Mouse (Mus musculus): ENCODE measurements around the gene Pdcd10.

DNA sequence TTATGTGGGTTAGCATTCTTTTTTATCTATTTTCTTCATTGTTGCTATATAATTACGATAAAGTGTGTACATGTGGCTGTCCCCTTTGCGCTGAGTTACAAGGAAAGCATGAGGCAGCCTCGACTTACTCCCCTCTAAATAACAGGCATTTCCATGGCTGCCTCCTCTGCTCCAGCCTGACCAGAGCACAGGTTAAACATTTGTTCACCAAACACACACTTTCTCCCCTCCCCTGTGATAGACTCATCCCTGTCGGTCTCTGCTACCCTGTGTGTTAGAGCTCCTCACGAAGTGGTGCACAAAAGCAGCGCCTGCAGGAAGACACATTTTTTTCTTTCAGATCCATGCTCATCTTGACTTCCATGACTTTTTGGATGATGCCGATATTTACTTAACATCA lies 82.0 kb downstream of the Pdcd10 start:
- TF ChIP-seq POLR2A (IDR thresholded peaks at IDR 0.05; ENCODE audit: low read depth, low read length) (no peak), CTCF (IDR thresholded peaks at IDR 0.05; ENCODE audit: borderline replicate concordance, insufficient read depth, low read length) (no peak)

All from embryonic fibroblast, embryonic 13.5 days (primary cell).